Mouse (Mus musculus): Measurements from ENCODE around the gene Lin28a.

- TF ChIP-seq CTCF (IDR thresholded peaks at IDR 0.05; ENCODE audit: extremely low read depth, insufficient read depth, low read length): no peak
- peak; percentile 72 for TF ChIP-seq POLR2A (IDR thresholded peaks at IDR 0.05; ENCODE audit: extremely low read depth, insufficient read depth, low read length)
These were observed 51.3 kb downstream of the Lin28a start for GRCm38 (mm10) chr4:133967138-133967865.

Measured in cortical plate, adult 2 months (tissue).